Mouse (Mus musculus) bone marrow, adult 2 months (tissue): ENCODE data around the gene Hilpda.

ENCODE experiments used
- CTCF ChIP-seq: fragments of 200-500 bp; IDR thresholded peaks from 2 replicates; pipeline ENCODE4 v1.5.1; 2011; ENCODE audit warnings: low read length, control low read depth; ENCODE audit not compliant: control insufficient read depth, insufficient read depth
- POLR2A ChIP-seq: fragments of 200-500 bp; IDR thresholded peaks from 2 replicates; pipeline ENCODE4 v1.6.1; 2011; ENCODE audit warnings: low read depth, mild to moderate bottlenecking, control low read depth, low read length, borderline replicate concordance; ENCODE audit not compliant: control insufficient read depth

DNA sequence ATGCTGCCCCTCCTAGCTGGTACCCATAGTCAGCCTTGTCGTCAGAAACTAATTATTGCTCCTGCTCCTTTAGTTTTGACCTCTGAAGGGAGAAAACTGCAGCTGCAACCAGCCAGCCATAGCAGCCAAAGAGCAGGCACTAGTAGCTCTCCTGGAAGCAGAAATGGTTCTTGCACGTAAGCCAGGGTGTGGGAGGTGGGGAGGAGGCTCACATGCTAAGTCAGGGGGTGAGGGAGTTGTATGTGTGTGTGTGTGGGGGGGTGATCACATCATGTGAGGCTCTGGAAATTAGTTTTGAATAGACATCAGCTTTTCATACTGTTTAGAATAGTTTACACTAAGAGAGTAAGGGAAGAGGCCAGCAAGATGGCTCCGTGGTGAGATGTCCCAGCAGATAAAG, 45.7 kb downstream of the Hilpda start:
- no peak for TF ChIP-seq POLR2A
- no peak for TF ChIP-seq CTCF
